Mouse (Mus musculus): ENCODE results near the gene Socs3. TPM values are rescaled to one million over a fixed set of nuclear protein-coding genes. Genes with fewer than 3 reads are reported as not detected.

Gene Socs3
- polyA plus RNA-seq, 1 experiment from 2014 or later = 15.8 TPM

GRCm38 (mm10) chr11:117925541-117925940, 44.3 kb downstream of the Socs3 start:
- no peaks in the 10 kb centered on the region for H3K36me3 ChIP-seq
- no peak for ATAC-seq (ENCODE audit: low FRiP score, low read depth)
- WGBS = 40% methylated on average over 1 of the region's 1 CpGs

GRCm38 (mm10) chr11:117924466-117924865, 45.4 kb downstream of the Socs3 start:
- H3K4me3 ChIP-seq = no peak overlapping the region
- no peak overlapping the region for H3K4me2 ChIP-seq (replicated peaks)
- H3K36me3 ChIP-seq = no peaks in the 10 kb centered on the region
- H3K27me3 ChIP-seq = peaks cover 5% of the 10 kb centered on the region; the same call in 1 of the 2 replicates
- ATAC-seq (ENCODE audit: low FRiP score, low read depth) = no peak
- H3K4me1 ChIP-seq = peaks cover 7% of the 10 kb centered on the region; the same call in 1 of the 2 replicates
- H3K27ac ChIP-seq = no peak overlapping the region
- no peak overlapping the region for H3K9ac ChIP-seq
- no peaks in the 10 kb centered on the region for H3K9me3 ChIP-seq
- 73% methylated on average over 6 of the region's 6 CpGs for WGBS

More at GRCm38 (mm10) chr11:117925541-117925940, 44.3 kb downstream of the Socs3 start:
- Histone ChIP-seq H3K27me3 (peaks cover 16% of the 10 kb centered on the region), H3K4me3 (no peak overlapping the region), H3K27ac (no peak overlapping the region), H3K4me1 (peaks cover 9% of the 10 kb centered on the region), H3K4me2 (replicated peaks) (no peak overlapping the region), H3K9me3 (no peaks in the 10 kb centered on the region), H3K9ac (no peak overlapping the region)

- no peaks in the 10 kb centered on the region for H3K27me3 ChIP-seq
- no peak overlapping the region for H3K4me3 ChIP-seq
- H3K9me3 ChIP-seq = no peaks in the 10 kb centered on the region
- H3K27ac ChIP-seq = no peak overlapping the region; the same call in 1 of the 2 replicates
- 82% methylated on average over 11 of the region's 11 CpGs for WGBS
- peaks cover 7% of the 10 kb centered on the region; the same call in 1 of the 2 replicates for H3K4me1 ChIP-seq
- H3K4me2 ChIP-seq (replicated peaks) = no peak overlapping the region
- H3K36me3 ChIP-seq = no peaks in the 10 kb centered on the region
- ATAC-seq (ENCODE audit: low FRiP score, low read depth) = no peak
- H3K9ac ChIP-seq = no peak overlapping the region
These were observed 46.6 kb downstream of the Socs3 start for GRCm38 (mm10) chr11:117923279-117923678.

GRCm38 (mm10) chr11:117919211-117919610, 50.6 kb downstream of the Socs3 start:
- Histone ChIP-seq H3K9ac (no peak overlapping the region), H3K36me3 (no peaks in the 10 kb centered on the region), H3K9me3 (peaks cover 7% of the 10 kb centered on the region), H3K4me3 (no peak overlapping the region), H3K4me2 (replicated peaks) (no peak overlapping the region), H3K4me1 (peaks cover 7% of the 10 kb centered on the region; the same call in 1 of the 2 replicates), H3K27me3 (no peaks in the 10 kb centered on the region), H3K27ac (no peak overlapping the region)
- WGBS = 21% methylated on average over 5 of the region's 5 CpGs
- no peak for ATAC-seq (ENCODE audit: low FRiP score, low read depth)

GRCm38 (mm10) chr11:117918541-117918940, 51.3 kb downstream of the Socs3 start:
- no peak for ATAC-seq (ENCODE audit: low FRiP score, low read depth)
- WGBS = 80% methylated on average over 11 of the region's 11 CpGs

More at GRCm38 (mm10) chr11:117918541-117918940, 51.3 kb downstream of the Socs3 start:
- Histone ChIP-seq H3K9me3 (peaks cover 7% of the 10 kb centered on the region), H3K4me2 (replicated peaks) (no peak overlapping the region), H3K27me3 (no peaks in the 10 kb centered on the region), H3K9ac (no peak overlapping the region), H3K4me3 (no peak overlapping the region), H3K36me3 (no peaks in the 10 kb centered on the region), H3K27ac (no peak overlapping the region), H3K4me1 (peaks cover 7% of the 10 kb centered on the region; the same call in 1 of the 2 replicates)

Small RNA genes lying within 50 kb of the gene (microRNA-seq; reads per million reads assigned to microRNA genes)
- gene Mir6933 = not detected

Other genes with a start within 250 kb of the Socs3 start
- gene Tmc8, start 188.0 kb downstream of the Socs3 start, polyA plus RNA-seq (2015; fragmentation: Nextera tagmentation; extraction: Ambion mirVana) = 0.81 and 1.4 TPM in 2 replicates
- gene Tmc6, start 187.8 kb downstream of the Socs3 start, polyA plus RNA-seq (2015; fragmentation: Nextera tagmentation; extraction: Ambion mirVana) = 19.0 and 23.9 TPM in 2 replicates
- 0.41 and 0.60 TPM in 2 replicates for gene 6030468B19Rik, start 172.4 kb downstream of the Socs3 start, polyA plus RNA-seq (2015; fragmentation: Nextera tagmentation; extraction: Ambion mirVana)
- 0.60 and 0.72 TPM in 2 replicates for gene Gm20708, start 160.4 kb downstream of the Socs3 start, polyA plus RNA-seq (2015; fragmentation: Nextera tagmentation; extraction: Ambion mirVana)
- gene Syngr2, start 160.4 kb downstream of the Socs3 start, polyA plus RNA-seq (2015; fragmentation: Nextera tagmentation; extraction: Ambion mirVana) = 38.4 and 39.5 TPM in 2 replicates
- gene Afmid, start 144.1 kb downstream of the Socs3 start, polyA plus RNA-seq (2015; fragmentation: Nextera tagmentation; extraction: Ambion mirVana) = 5.6 and 6.2 TPM in 2 replicates
- 133 and 137 TPM in 2 replicates for gene Tk1, start 144.0 kb downstream of the Socs3 start, polyA plus RNA-seq (2015; fragmentation: Nextera tagmentation; extraction: Ambion mirVana)
- 307 and 322 TPM in 2 replicates for gene Birc5, start 120.8 kb downstream of the Socs3 start, polyA plus RNA-seq (2015; fragmentation: Nextera tagmentation; extraction: Ambion mirVana)
- gene Tmem235, start 109.3 kb downstream of the Socs3 start, polyA plus RNA-seq (2015; fragmentation: Nextera tagmentation; extraction: Ambion mirVana) = not detected in 2 replicates
- gene Tha1, start 96.6 kb downstream of the Socs3 start, polyA plus RNA-seq (2015; fragmentation: Nextera tagmentation; extraction: Ambion mirVana) = 3.4 and 3.6 TPM in 2 replicates
- gene Pgs1, start 16.2 kb upstream of the Socs3 start, polyA plus RNA-seq (2015; fragmentation: Nextera tagmentation; extraction: Ambion mirVana) = 34.4 and 35.7 TPM in 2 replicates
- gene Dnah17, start 160.6 kb upstream of the Socs3 start, polyA plus RNA-seq (2015; fragmentation: Nextera tagmentation; extraction: Ambion mirVana) = 0.23 and 0.27 TPM in 2 replicates

Data from limb, embryonic 13.5 days (tissue).